Mouse (Mus musculus): ENCODE measurements at regions not wholly inside any gene's neighbourhood (a gene's known extent, or its start where the extent isn't known, plus 50 kb on each side); places are given as distances from the start of the nearest gene placed in this dataset.

DNA sequence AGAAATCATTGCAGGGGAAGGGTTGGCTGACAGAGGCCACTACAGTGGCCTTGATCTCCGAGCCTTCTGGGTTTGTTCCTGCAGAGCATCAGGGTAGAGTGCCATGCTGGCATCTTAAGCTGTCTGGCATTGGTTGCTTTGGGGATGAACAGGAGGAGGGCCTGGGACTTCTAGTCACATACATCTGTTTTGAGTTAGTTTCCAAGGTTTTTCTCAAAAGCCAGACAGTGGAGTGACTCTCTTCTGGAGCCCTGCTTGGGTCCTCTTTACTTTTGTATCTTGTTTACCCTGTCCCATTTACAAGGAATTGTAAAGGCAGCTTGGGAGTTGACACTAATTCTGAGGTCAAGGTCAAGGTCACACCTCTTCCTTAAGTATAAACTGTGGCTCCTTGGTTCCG is 239.0 kb upstream of the Id2 start:
- TF ChIP-seq CTCF (IDR thresholded peaks at IDR 0.05) (no peak), EP300 (IDR thresholded peaks at IDR 0.05) (no peak)

All from lung, postnatal 0 days (tissue).